Mouse (Mus musculus) liver, adult 2 months (tissue): ENCODE data around the gene Csmd2.

Experiments used
- CTCF ChIP-seq: fragments of 200-500 bp; IDR thresholded peaks from 2 replicates; pipeline ENCODE4 v1.5.1; 2011; ENCODE audit warnings: low read depth, low read length, control low read depth
- POLR2A ChIP-seq: fragments of 200-500 bp; IDR thresholded peaks from 2 replicates; pipeline ENCODE4 v1.6.1; 2011; ENCODE audit warnings: low read length, control low read depth; ENCODE audit not compliant: insufficient read depth; ENCODE audit errors: extremely low read depth

DNA sequence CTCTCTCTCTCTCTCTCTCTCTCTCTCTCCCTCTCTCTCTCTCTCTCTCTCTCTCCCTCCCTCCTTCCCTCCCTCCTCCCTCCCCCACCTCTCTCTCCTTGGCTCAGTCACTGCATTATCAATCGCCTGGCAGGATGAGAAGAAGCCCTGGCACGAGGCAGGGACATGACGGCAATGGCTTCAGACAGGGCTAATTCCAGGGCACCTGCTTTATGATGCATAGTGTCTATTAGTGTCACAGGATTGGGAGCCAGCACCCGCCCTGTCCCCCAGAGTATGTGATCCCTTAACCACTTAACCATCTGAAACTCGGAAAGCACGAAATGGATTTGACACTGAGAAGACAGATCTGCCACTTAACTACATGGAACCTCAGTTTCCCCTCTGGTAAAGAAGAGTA, 384.1 kb downstream of the Csmd2 start:
- TF ChIP-seq POLR2A: no peak
- TF ChIP-seq CTCF: no peak
